Mouse (Mus musculus) macrophage (primary cell): ENCODE measurements around the gene Ddx60. TPM values are rescaled to one million over a fixed set of nuclear protein-coding genes. Genes with fewer than 3 reads are reported as not detected.
"Not testable (repeated sequence)": the region's sequence is repeated elsewhere in the genome, so short reads cannot be mapped to it uniquely, and the experiment has no call there.

ENCODE experiments used
- H3K27ac ChIP-seq: fragments of 350-480 bp; formaldehyde crosslinking; 2 replicates; pipeline ENCODE4 v1.9.0; 2021
- H3K36me3 ChIP-seq: fragments of 350-480 bp; formaldehyde crosslinking; 2 replicates; pipeline ENCODE4 v1.9.0; 2021; ENCODE audit errors: inconsistent target
- H3K4me3 ChIP-seq: fragments of 350-480 bp; formaldehyde crosslinking; 2 replicates; pipeline ENCODE4 v1.9.0; 2021; ENCODE audit errors: inconsistent target
- H3K79me2 ChIP-seq: fragments of 350-480 bp; formaldehyde crosslinking; 2 replicates; pipeline ENCODE4 v1.9.0; 2021; ENCODE audit errors: inconsistent target
- WGBS: methylation state at CpG from one replicate; pipeline ENCODE4 v1.1.7; 2026; ENCODE audit warnings: inconsistent platforms; ENCODE audit not compliant: missing documents; 5-methylcytosine and 5-hydroxymethylcytosine counted together
- polyA plus RNA-seq: library from polyadenylated mRNA; stranded (reverse); fragments of 250-400 nt; gene quantifications from 3 replicates; pipeline ENCODE4 v1.2.4, GENCODE M21; 2018; ENCODE audit warnings: inconsistent platforms

Gene Ddx60
- polyA plus RNA-seq, 1 experiment from 2014 or later = 12.5 TPM

- Histone ChIP-seq H3K36me3 (peaks cover 8% of the 10 kb centered on the region), H3K4me3 (no peak overlapping the region), H3K79me2 (peaks cover 21% of the 10 kb centered on the region; the same call in 1 of the 2 replicates), H3K27ac (no peak overlapping the region)
- 93% methylated on average over 9 of the region's 10 CpGs for WGBS
Measured at GRCm38 (mm10) chr8:61921454-61922054, 6.3 kb upstream of the Ddx60 start.

DNA sequence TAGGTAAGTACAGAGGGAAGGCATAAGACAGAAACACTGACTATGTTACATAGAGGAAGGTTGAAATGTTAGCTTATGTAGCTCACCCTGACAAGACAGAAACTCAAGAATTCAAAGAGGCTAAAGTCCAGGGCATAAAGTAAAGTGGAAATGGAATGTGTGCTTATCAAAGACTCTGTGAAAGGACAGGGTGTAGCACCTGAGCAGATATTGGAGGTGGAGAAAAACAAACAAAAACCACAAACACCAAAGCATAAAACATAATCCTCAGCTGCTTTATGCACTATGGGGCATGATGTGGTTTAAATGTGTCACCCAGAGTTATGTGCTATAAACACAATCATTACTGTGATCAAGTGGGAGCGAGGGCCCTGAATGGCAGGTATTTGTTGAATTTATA lies 3.4 kb upstream of the Ddx60 start:
- Histone ChIP-seq H3K36me3 (peaks cover 8% of the 10 kb centered on the region), H3K27ac (no peak overlapping the region), H3K79me2 (peaks cover 51% of the 10 kb centered on the region; the same call in 1 of the 2 replicates), H3K4me3 (no peak overlapping the region)
- 100% methylated on average over 1 of the region's 1 CpGs for whole genome bisulfite sequencing

DNA sequence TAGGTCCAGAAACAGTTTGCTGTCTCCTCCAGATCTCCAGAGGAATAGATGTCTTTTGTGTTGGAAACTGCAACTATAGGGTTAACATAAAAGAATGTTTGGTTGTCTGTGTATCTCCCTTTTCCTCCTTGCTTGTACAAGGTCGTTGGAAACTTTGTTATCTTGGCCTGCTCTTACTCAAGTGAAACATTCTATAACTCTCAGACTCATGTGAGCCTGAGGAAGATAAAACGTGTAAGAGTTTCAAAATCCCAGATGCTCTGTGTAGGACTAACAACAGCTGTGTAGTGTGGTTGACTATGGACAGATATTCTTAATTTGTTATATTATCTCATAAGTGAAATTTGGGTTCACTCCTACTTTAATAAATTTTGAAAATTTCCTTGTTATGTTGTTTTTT lies 5.4 kb downstream of the Ddx60 start:
- Histone ChIP-seq H3K36me3 (peaks cover 40% of the 10 kb centered on the region), H3K4me3 (no peak overlapping the region), H3K27ac (no peak overlapping the region), H3K79me2 (peaks cover 97% of the 10 kb centered on the region; the same call in 1 of the 2 replicates)
- 65% methylated on average over 2 of the region's 2 CpGs for WGBS

DNA sequence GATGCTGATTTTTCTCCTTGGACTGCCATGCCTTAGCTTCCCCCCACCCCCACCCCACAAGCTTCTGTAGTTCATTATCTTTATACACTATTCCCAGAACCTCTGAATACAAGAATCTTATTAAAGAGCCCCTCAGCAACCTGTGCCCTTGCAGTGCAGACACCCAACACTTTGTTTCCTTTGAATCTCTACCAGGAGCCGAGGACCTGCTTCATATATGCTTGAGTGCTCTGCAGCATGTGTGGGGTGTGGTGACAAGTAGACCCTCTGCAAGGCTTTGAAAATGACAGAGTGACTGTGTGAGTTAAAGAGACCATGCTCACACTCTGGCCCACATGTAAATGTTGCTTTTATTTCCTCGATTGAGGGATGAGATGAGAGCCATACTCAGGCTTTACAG lies 9.7 kb downstream of the Ddx60 start:
- peaks cover 55% of the 10 kb centered on the region; the same call in 1 of the 2 replicates for H3K79me2 ChIP-seq
- no peak overlapping the region for H3K27ac ChIP-seq
- 100% methylated on average over 2 of the region's 2 CpGs for WGBS
- H3K36me3 ChIP-seq = peaks cover 76% of the 10 kb centered on the region
- no peak overlapping the region for H3K4me3 ChIP-seq

GRCm38 (mm10) chr8:61964591-61965375 lies 36.9 kb downstream of the Ddx60 start:
- H3K27ac ChIP-seq, H3K79me2 ChIP-seq, H3K4me3 ChIP-seq: not testable (repeated sequence)
- peaks cover 75% of the 10 kb centered on the region for H3K36me3 ChIP-seq
- 87% methylated on average over 4 of the region's 4 CpGs for WGBS

DNA sequence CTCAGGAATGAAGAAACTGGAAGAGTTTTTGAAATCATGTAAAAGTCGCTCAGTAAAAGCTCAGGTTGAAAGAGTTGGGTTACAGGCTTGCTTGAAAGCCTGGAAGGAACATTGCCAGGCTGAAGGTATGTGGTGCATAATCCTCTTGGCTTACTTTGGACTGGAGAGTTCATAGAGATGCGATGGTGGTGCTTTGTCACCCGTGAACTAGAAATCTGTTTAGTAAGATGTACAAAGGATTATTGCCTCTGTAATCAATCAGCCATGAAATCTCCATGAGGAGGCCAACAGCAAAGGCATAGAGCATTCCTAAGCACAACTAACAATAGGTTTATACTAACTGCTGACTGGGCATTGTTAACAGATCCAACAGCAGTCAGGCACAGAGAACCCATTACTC lies 41.7 kb downstream of the Ddx60 start:
- Histone ChIP-seq H3K27ac (no peak overlapping the region), H3K4me3 (no peak overlapping the region), H3K36me3 (peaks cover 74% of the 10 kb centered on the region), H3K79me2 (no peaks in the 10 kb centered on the region)
- 95% methylated on average over 3 of the region's 3 CpGs for WGBS

GRCm38 (mm10) chr8:61984941-61985340 lies 57.1 kb downstream of the Ddx60 start:
- WGBS = 95% methylated on average over 4 of the region's 4 CpGs
- Histone ChIP-seq H3K79me2 (no peaks in the 10 kb centered on the region), H3K27ac (no peak overlapping the region), H3K36me3 (peaks cover 95% of the 10 kb centered on the region), H3K4me3 (no peak overlapping the region)

- Histone ChIP-seq H3K36me3 (peaks cover 95% of the 10 kb centered on the region), H3K4me3 (no peak overlapping the region), H3K27ac (no peak overlapping the region), H3K79me2 (no peaks in the 10 kb centered on the region)
- WGBS = 89% methylated on average over 6 of the region's 6 CpGs
Measured at GRCm38 (mm10) chr8:61985703-61986475, 58.0 kb downstream of the Ddx60 start.

GRCm38 (mm10) chr8:61989464-61989863 lies 61.6 kb downstream of the Ddx60 start:
- 97% methylated on average over 6 of the region's 6 CpGs for WGBS

GRCm38 (mm10) chr8:61992796-61993195 lies 64.9 kb downstream of the Ddx60 start:
- Histone ChIP-seq H3K4me3 (no peak overlapping the region), H3K79me2 (no peaks in the 10 kb centered on the region), H3K27ac (no peak overlapping the region), H3K36me3 (peaks cover 97% of the 10 kb centered on the region)
- 100% methylated on average over 1 of the region's 1 CpGs for WGBS

More at GRCm38 (mm10) chr8:61989464-61989863, 61.6 kb downstream of the Ddx60 start:
- H3K4me3 ChIP-seq = no peak overlapping the region
- no peak overlapping the region for H3K27ac ChIP-seq
- no peaks in the 10 kb centered on the region for H3K79me2 ChIP-seq
- H3K36me3 ChIP-seq = peaks cover 95% of the 10 kb centered on the region

GRCm38 (mm10) chr8:61997125-61997524 lies 69.2 kb downstream of the Ddx60 start:
- Histone ChIP-seq H3K27ac (no peak overlapping the region), H3K4me3 (no peak overlapping the region), H3K36me3 (peaks cover 98% of the 10 kb centered on the region), H3K79me2 (no peaks in the 10 kb centered on the region)
- 97% methylated on average over 2 of the region's 2 CpGs for WGBS

- no peak overlapping the region for H3K27ac ChIP-seq
Measured at GRCm38 (mm10) chr8:62014166-62014565, 86.3 kb downstream of the Ddx60 start.

DNA sequence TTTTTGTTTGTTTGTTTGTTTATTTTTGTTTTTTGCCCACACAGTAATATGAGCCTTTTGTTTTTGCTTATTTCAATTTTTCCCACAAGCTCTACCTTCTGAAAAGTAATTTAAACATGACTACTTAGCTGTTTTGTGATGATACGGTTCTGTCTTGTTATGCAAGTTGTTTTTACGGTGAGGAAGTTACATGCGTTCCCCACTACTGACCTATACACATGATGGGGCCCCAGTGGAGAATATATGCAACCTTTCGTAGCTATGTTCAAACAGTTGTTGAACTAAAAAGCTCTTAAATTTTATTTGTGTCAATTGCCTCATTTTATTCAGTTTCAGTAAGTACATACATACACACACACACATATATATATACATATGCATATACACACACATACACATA lies 86.7 kb downstream of the Ddx60 start:
- Histone ChIP-seq H3K36me3 (peaks cover 86% of the 10 kb centered on the region), H3K79me2 (no peaks in the 10 kb centered on the region), H3K4me3 (no peak overlapping the region), H3K27ac (no peak overlapping the region)
- 69% methylated on average over 4 of the region's 4 CpGs for WGBS

More at GRCm38 (mm10) chr8:62014166-62014565, 86.3 kb downstream of the Ddx60 start:
- Histone ChIP-seq H3K36me3 (peaks cover 85% of the 10 kb centered on the region), H3K79me2 (no peaks in the 10 kb centered on the region), H3K4me3 (no peak overlapping the region)
- WGBS = 68% methylated on average over 4 of the region's 4 CpGs

- WGBS = 98% methylated on average over 3 of the region's 3 CpGs
Measured at GRCm38 (mm10) chr8:62034351-62034750, 106.5 kb downstream of the Ddx60 start.

GRCm38 (mm10) chr8:62046809-62047208 lies 118.9 kb downstream of the Ddx60 start:
- Histone ChIP-seq H3K79me2 (no peaks in the 10 kb centered on the region), H3K4me3 (no peak overlapping the region), H3K27ac (no peak overlapping the region), H3K36me3 (no peaks in the 10 kb centered on the region)
- WGBS = 27% methylated on average over 2 of the region's 2 CpGs

More at GRCm38 (mm10) chr8:62034351-62034750, 106.5 kb downstream of the Ddx60 start:
- H3K36me3 ChIP-seq = peaks cover 54% of the 10 kb centered on the region
- no peak overlapping the region for H3K4me3 ChIP-seq
- H3K27ac ChIP-seq = no peak overlapping the region
- H3K79me2 ChIP-seq = no peaks in the 10 kb centered on the region
